Mouse (Mus musculus): Measurements from ENCODE around the gene Gm10974. TPM values are rescaled to one million over a fixed set of nuclear protein-coding genes. Genes with fewer than 3 reads are reported as not detected.

The Gm10974 gene
- total RNA-seq, 2 experiments from 2014 or later: not detected

- ATAC-seq (ENCODE audit: poor library complexity, severe bottlenecking): no peak
These were observed 7.2 kb upstream of the Gm10974 start for GRCm38 (mm10) chr7:66358461-66358860.

DNA sequence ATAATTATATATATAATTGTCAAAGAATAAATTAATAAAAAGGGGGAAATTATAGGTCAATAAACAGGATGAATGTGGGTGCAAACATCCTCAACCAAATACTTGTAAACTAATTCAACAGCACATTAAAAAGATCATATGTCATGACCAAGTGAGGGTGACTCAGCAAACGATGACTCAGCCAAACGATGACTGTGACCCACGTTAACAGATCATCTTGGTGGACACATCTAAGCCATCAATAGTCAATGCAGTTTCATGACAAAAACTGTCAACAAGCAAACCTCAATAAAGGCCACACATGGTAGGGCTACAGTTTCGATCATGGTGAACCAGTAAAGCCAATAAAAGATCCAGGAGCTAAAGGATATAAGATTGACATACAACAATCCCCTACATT is 6.7 kb upstream of the Gm10974 start:
- no peak for ATAC-seq (ENCODE audit: poor library complexity, severe bottlenecking)

DNA sequence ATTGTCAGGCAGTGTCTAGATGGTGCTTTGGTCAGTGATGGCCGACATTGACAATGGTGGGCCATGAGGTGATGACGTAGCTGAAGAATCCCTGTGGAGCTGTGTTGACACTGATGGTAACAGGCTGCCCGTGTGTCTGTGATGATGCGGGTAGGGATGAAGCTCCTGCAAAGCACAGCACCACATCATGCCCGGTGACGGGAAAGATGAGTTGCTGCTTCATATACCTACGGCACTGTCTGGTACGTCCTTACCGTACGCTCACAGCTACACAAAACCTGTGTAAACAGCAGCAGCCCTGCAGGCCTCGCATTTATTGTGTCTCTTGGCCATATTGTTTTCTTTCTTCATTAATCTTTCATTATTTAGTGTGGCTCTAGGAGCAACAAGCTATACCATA is 1.2 kb upstream of the Gm10974 start:
- ATAC-seq (ENCODE audit: poor library complexity, severe bottlenecking): no peak

- no peak for ATAC-seq (ENCODE audit: poor library complexity, severe bottlenecking)
These were observed 294 bp upstream of the Gm10974 start for GRCm38 (mm10) chr7:66365411-66365810.

- no peak for ATAC-seq (ENCODE audit: poor library complexity, severe bottlenecking)
These were observed 3.6 kb downstream of the Gm10974 start for GRCm38 (mm10) chr7:66369071-66369933.

DNA sequence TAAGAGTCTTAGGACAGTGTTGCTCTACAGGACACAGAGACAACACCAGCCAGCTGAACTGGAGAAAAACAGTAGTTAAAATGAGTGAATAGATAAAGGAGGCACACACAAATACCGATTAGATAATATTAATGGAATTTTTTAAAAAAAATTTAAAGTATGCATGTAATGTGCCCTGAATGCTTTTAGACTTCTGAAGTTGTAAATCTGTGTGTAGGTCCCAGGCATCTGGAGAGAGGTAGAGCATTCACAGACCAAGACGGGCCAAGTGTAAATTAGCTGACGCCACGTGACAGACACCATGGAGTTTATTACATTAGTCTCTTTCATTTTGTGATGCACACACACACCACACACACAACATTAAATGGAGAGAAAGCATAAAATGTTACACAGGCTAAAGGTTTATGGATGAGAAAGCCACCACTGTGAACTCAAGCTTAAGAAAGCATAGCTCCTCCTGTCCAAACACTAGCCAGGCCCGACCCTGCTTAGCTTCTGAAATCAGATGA is 4.3 kb downstream of the Gm10974 start:
- no peak for ATAC-seq (ENCODE audit: poor library complexity, severe bottlenecking)

DNA sequence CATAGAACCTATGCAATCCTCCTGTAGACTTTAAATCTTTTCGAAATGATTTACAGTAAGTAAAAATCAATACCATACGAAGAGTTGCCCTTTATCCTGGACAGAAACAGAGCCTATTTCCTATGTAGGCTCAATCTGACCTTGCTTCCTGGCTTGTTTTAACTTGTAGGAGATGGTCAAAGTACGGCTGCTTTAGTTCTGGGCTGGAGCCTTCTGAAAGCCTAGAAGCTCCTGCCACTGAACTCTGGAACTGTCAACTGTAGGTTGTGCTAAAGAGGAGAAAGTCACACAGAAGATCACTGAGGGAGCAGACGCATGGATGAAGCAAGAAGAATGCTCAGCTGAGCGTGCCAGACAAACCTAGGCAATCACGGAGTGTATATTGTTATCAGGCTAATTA is 5.3 kb downstream of the Gm10974 start:
- ATAC-seq (ENCODE audit: poor library complexity, severe bottlenecking): no peak

DNA sequence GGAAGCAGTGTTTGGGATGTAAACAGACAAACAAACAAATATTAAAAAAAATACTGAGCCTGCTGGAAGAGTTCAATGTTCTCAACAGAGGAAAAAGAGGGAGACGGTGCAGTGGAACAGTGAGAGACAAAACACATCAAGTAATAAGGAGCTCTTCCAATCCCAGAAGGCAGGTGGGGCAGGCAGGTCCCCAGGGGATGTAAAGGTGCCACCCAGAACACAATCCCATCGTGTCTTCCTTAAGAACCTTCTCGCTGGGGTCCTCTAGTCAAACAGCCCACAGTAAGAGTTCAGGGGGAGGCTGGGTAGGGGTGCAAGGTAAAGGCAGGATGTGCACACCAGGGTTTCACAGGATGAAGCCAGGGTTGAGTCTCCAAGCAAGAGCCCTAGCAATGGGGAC is 7.7 kb downstream of the Gm10974 start:
- no peak for ATAC-seq (ENCODE audit: poor library complexity, severe bottlenecking)

- ATAC-seq (ENCODE audit: poor library complexity, severe bottlenecking): no peak
These were observed 10.0 kb downstream of the Gm10974 start for GRCm38 (mm10) chr7:66375736-66376135.

DNA sequence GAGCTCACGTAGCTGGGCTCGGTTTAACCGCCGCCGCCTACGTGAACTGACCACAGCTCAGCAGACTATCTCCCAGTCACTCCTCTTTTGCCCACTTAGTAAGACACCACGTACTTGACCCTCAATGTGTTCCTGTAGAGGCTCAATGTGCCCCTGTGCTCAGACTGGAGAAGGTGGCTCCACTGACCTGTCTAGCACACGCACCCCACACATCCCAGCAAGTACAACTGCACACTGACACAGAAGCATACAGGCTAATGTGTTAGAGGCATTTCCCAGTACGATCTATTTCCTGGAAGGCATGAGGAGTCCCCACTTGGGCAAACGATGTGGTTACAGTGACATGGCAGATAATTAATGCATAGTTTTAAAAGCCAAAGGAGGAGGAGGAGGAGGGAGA is 10.9 kb downstream of the Gm10974 start:
- no peak for ATAC-seq (ENCODE audit: poor library complexity, severe bottlenecking)

GRCm38 (mm10) chr7:66384213-66384612 is 18.5 kb downstream of the Gm10974 start:
- peak; percentile 52 for ATAC-seq (ENCODE audit: poor library complexity, severe bottlenecking)

DNA sequence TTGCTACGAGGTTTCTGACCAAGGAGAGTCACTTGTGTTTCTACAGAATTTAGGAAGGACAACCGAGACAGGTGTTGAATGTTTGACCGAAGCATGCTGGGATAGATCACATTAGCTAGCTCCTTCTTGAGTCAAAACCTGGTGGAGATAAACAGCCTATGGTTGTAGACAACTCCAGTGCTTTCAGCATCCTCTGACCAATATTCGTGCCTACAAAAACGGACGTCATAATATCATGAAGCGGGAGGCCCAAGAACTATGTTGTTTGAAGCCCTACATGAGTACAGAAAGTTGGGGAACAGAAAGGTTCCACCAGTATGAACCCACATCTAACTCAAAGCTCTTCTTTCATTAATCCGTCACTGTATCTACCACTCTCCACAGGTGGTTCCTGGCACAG is 19.2 kb downstream of the Gm10974 start:
- ATAC-seq (ENCODE audit: poor library complexity, severe bottlenecking): no peak

DNA sequence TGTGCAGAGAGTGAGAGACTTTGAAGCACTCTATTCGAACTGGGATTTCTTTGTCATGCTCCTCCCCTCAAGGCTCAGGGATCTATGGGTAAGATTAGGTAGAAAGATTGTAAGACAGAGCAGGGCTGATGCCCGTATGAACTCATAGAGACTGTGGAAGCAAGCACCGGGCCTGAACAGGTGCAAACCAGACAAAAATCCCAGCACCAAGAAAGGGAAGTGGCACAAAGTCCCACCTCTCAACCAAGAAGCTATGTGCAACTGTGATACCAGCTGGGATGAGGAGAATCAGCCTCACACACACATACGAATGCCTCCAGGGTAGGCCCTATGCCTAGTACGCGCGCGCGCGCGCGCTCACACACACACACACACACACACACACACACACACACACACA is 20.1 kb downstream of the Gm10974 start:
- no peak for ATAC-seq (ENCODE audit: poor library complexity, severe bottlenecking)

GRCm38 (mm10) chr7:66386411-66386810 is 20.7 kb downstream of the Gm10974 start:
- ATAC-seq (ENCODE audit: poor library complexity, severe bottlenecking): no peak

DNA sequence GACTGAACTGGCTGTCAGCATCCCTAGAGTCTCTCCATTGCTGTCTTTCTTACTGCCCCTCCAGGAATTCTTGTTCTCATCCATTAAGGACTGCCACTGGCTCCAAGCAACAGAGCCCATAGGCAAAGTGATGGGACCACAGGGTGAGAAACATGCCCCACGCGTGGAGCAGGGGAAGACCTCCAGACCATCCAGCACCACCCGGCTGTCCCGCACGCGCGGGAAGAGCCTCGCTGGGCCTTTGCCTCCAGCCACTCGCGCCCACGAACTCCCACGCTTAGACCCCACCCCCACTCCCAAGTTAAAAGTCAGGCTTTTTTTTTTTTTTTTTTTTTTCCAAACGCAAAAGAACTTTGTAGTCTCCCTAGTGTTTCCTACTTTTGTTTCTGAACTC is 21.7 kb downstream of the Gm10974 start:
- no peak for ATAC-seq (ENCODE audit: poor library complexity, severe bottlenecking)

- ATAC-seq (ENCODE audit: poor library complexity, severe bottlenecking): peak; percentile 77
These were observed 22.3 kb downstream of the Gm10974 start, which contains the start of gene Lrrk1 for GRCm38 (mm10) chr7:66387813-66388521. Gene Lrrk1 (minus strand): TSS chr7:66388350.

DNA sequence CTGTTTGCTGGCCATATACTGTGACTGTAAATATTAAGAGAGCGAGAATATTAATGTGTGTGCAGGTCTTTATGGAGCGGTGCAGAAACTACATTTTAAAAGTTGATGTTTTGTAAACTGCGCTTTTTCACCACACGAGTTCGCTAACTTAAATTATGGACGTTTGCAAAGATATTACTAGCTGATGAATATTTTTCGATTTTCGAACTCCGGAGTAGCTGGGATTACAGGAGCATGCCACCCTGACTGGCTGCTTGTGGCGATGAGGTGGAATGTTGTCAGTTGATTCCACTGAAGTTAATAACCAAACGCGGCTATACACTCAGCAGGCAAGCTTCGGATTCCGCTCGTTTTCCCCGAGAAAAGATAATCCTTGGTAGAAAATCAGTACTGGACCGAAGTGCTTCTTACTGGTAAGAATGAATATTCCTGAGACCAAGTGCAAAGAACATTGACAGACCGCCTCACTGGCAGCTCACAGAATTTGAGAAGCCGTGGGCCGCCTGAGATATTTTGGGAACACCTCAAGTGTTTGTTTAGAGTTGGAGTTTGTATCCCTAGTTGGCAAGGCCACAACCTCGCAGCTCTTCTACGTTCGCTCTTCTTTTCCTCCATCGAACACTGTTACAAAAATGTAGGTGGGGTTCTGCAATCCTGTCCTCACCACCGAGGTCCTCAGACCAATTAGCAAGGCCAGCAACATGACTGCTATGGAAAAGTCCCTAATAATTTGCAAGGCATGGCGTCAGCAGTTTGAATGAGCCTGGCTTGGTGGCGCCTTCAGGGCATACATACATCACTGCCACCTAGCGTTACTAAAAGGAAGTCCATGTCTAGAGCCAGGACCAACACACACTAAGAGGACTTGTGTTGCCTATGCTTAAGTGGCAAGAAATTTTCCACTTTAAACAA is 23.2 kb downstream of the Gm10974 start:
- ATAC-seq (ENCODE audit: poor library complexity, severe bottlenecking): peak; percentile 73

GRCm38 (mm10) chr7:66397288-66397687 is 31.6 kb downstream of the Gm10974 start:
- no peak for ATAC-seq (ENCODE audit: poor library complexity, severe bottlenecking)

- ATAC-seq (ENCODE audit: poor library complexity, severe bottlenecking): no peak
These were observed 35.9 kb downstream of the Gm10974 start for GRCm38 (mm10) chr7:66401605-66402004.

DNA sequence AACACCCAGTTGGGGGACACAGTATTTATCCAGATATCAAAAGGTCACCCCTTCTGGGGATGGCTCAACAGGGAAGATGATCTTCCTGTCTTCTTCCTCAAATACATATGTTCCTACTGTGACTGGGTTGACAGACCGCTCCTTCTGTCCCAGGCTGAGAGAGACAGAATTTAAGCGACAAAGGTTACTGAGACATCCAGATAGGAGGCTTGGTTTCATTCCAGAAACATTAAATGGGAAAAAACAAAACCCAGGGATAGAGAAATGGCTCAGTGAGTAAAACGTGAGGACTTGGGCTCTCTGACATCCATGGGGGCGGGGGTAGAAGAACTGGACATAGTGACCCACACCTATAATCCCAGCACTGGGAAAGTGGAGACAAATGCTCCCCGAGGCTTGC is 37.2 kb downstream of the Gm10974 start:
- ATAC-seq (ENCODE audit: poor library complexity, severe bottlenecking): no peak

DNA sequence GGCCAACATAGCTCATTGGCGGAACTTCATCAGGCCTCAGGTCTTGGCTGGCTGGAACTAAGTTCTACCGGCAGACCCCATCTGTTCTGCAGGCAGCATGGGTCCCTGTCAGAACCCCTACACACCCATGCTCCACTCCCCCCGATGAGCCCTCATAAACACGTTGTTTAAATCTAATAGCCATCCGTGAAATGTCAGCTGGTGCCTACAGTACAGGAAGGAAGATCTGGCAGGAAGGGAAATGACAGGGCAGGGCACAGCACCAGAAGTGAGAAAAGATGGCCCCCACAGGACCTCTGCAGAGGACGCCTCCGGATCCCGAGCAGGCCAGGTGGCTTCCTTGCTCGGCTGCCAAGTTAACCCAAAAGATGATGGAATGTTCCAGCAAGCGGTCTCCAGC is 38.4 kb downstream of the Gm10974 start:
- ATAC-seq (ENCODE audit: poor library complexity, severe bottlenecking): no peak

Data from megakaryocyte, adult 5-6 weeks (primary cell).